Mouse (Mus musculus) midbrain, embryonic 16.5 days (tissue): ENCODE measurements around the gene Fhdc1. TPM values are rescaled to one million over a fixed set of nuclear protein-coding genes. Genes with fewer than 3 reads are reported as not detected.
A peak's percentile ranks its signal among the peaks of the same experiment; 100 is the strongest.

Experiments used
- ATAC-seq: fragments of 200-750 bp; cut with Nextera tagmentation; 2 replicates; pipeline ENCODE4 v1.8.0; 2017; ENCODE audit warnings: moderate TSS enrichment
- H3K27ac ChIP-seq: fragments of 300-500 bp; sonication (generic); 2 replicates; pipeline ENCODE4 v1.5.1; 2014; ENCODE audit warnings: mild to moderate bottlenecking, low read length, mixed read lengths
- H3K27me3 ChIP-seq: fragments of 300-500 bp; sonication (generic); 2 replicates; pipeline ENCODE4 v1.6.1; 2014; ENCODE audit warnings: low read depth, low read length, mixed read lengths; ENCODE audit not compliant: control insufficient read depth, insufficient read depth
- H3K36me3 ChIP-seq: fragments of 300-500 bp; sonication (generic); 2 replicates; pipeline ENCODE4 v1.6.1; 2014; ENCODE audit warnings: mild to moderate bottlenecking, low read length, moderate library complexity, mixed read lengths; ENCODE audit not compliant: control insufficient read depth, insufficient read depth
- H3K4me1 ChIP-seq: fragments of 300-500 bp; sonication (generic); 2 replicates; pipeline ENCODE4 v1.6.1; 2014; ENCODE audit warnings: mild to moderate bottlenecking, low read length, mixed read lengths; ENCODE audit not compliant: control insufficient read depth, insufficient read depth
- H3K4me2 ChIP-seq: fragments of 300-500 bp; sonication (generic); 2 replicates; pipeline ENCODE4 v1.6.1; 2014; ENCODE audit warnings: mild to moderate bottlenecking, low read length, mixed read lengths
- H3K4me3 ChIP-seq: fragments of 300-500 bp; sonication (generic); 2 replicates; pipeline ENCODE4 v1.5.1; 2014; ENCODE audit warnings: low read depth, mild to moderate bottlenecking, low read length, moderate library complexity, mixed read lengths
- H3K9ac ChIP-seq: fragments of 300-500 bp; sonication (generic); 2 replicates; pipeline ENCODE4 v1.6.1; 2014; ENCODE audit warnings: low read depth, low read length, mixed read lengths
- H3K9me3 ChIP-seq: fragments of 300-500 bp; sonication (generic); replicated peaks from 2 replicates; pipeline ENCODE4 v1.6.1; 2014; ENCODE audit warnings: mild to moderate bottlenecking, low read length, mixed read lengths; ENCODE audit not compliant: control insufficient read depth, poor library complexity, severe bottlenecking
- WGBS: fragments of 180-500 bp; shearing (Covaris S2); extraction: QIAGEN DNeasy Blood & Tissue Kit; methylation state at CpG from one replicate; pipeline ENCODE4 v1.1.7; 2014; 5-methylcytosine and 5-hydroxymethylcytosine counted together
- polyA plus RNA-seq: library from polyadenylated mRNA; unstranded; fragments of >200 nt; fragmentation: Nextera tagmentation; extraction: Ambion mirVana; gene quantifications from 2 replicates; pipeline ENCODE4 v1.2.1, GENCODE M21; 2015

Fhdc1 gene
- polyA plus RNA-seq, 1 experiment from 2014 or later: 3.5 TPM

DNA sequence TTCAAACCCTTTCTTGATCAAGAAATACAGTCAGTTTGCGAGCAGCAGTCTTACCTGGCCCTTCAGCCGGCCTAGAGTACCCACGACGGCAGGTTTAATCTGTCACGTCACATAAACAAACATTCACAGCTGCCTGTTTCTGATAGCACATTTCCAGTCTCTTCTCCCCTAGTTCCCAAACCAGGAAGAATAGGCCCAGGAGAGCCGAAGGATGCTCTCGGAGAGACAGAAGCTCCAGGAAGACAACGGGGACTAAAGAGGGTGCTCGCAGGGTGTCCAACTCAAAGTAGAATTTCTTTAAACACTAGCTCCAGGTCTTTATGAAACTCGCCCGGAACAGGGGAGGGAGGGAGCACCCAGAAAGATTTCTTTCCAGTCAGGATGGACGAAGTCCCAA lies 1.3 kb downstream of the Fhdc1 start:
- Histone ChIP-seq H3K36me3 (no peaks in the 10 kb centered on the region), H3K9ac (peak overlapping the region; percentile 86), H3K9me3 (no peaks in the 10 kb centered on the region), H3K27me3 (peaks cover 29% of the 10 kb centered on the region), H3K27ac (no peak overlapping the region), H3K4me2 (peak overlapping the region; percentile 94), H3K4me3 (peak overlapping the region; percentile 79), H3K4me1 (peaks cover 17% of the 10 kb centered on the region)
- 4% methylated on average over 12 of the region's 12 CpGs for WGBS
- ATAC-seq: no peak

DNA sequence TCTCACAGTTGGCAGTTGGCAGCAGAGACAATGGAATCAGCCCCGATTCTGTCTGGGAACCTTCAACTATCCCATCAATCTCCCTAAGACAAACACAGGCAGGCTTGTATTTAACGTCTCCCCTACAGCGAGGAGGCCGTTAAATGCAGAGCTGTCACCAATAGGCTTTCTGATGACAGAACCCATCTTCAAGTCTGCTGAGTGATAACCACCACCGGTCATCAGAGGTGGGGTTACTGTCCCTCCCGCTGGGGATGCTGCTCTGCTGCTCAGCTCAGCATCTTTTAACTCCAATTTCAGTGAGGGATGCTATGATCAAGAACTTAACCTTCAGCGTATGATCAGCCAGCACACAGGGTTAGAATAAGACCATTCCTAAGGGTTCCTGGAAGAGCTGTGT lies 2.0 kb downstream of the Fhdc1 start:
- Histone ChIP-seq H3K4me1 (peaks cover 20% of the 10 kb centered on the region), H3K4me2 (peak overlapping the region; percentile 94), H3K9ac (no peak overlapping the region), H3K27ac (no peak overlapping the region), H3K9me3 (no peaks in the 10 kb centered on the region), H3K4me3 (no peak overlapping the region; the same call in 1 of the 2 replicates), H3K27me3 (peaks cover 29% of the 10 kb centered on the region), H3K36me3 (no peaks in the 10 kb centered on the region)
- no peak for ATAC-seq
- WGBS: 10% methylated on average over 7 of the region's 7 CpGs

- ATAC-seq: no peak
- Histone ChIP-seq H3K27ac (no peak overlapping the region), H3K4me1 (peaks cover 23% of the 10 kb centered on the region), H3K9me3 (no peaks in the 10 kb centered on the region), H3K36me3 (no peaks in the 10 kb centered on the region), H3K27me3 (peaks cover 26% of the 10 kb centered on the region), H3K4me3 (no peak overlapping the region), H3K4me2 (no peak overlapping the region), H3K9ac (no peak overlapping the region)
- WGBS: 86% methylated on average over 1 of the region's 1 CpGs
Measured at GRCm38 (mm10) chr3:84477498-84477897, 2.7 kb downstream of the Fhdc1 start.

DNA sequence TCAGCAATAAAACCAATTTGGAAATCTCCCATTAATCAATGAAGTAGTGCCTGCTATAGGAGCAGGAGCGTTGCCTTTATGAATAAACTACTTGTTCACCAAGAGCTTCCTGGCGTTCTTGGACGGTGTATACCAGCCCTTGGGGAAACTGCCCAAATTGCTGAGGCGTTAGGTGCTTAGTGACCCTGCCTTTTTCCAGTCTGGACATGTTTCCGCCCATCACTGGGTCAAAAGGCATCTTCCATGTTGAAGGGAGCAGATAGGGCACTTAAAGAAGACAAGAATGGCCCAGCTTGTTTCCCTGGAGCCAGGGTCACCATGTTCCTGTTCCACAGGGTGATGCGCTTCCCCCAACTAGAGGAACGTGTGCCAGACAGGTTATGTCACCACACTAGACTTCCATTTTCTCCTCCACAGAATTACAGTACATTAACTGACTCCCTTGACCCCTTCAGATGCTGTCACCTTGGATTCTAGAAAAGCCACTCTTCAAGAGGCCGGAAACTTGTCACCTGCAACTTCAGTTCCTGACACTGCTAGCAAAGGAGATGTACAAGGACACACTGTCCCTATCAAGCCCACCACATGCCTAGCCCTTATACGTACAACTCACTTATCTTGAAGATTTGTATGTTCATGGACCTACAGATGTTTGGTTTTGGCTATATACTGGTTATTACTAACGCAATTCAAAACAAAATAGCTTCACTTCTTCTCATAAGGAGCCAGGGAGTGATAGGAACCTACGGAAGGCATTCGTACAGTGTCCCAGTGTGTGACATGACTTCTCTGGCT lies 5.1 kb downstream of the Fhdc1 start:
- Histone ChIP-seq H3K9me3 (no peaks in the 10 kb centered on the region), H3K36me3 (no peaks in the 10 kb centered on the region), H3K27ac (no peak overlapping the region), H3K4me1 (peaks cover 20% of the 10 kb centered on the region), H3K9ac (no peak overlapping the region), H3K27me3 (peaks cover 16% of the 10 kb centered on the region), H3K4me3 (no peak overlapping the region), H3K4me2 (no peak overlapping the region)
- 92% methylated on average over 12 of the region's 12 CpGs for WGBS
- ATAC-seq: no peak

GRCm38 (mm10) chr3:84474398-84474797 lies 5.8 kb downstream of the Fhdc1 start:
- H3K27me3 ChIP-seq: peaks cover 16% of the 10 kb centered on the region
- WGBS: 90% methylated on average over 6 of the region's 6 CpGs
- no peak for ATAC-seq

DNA sequence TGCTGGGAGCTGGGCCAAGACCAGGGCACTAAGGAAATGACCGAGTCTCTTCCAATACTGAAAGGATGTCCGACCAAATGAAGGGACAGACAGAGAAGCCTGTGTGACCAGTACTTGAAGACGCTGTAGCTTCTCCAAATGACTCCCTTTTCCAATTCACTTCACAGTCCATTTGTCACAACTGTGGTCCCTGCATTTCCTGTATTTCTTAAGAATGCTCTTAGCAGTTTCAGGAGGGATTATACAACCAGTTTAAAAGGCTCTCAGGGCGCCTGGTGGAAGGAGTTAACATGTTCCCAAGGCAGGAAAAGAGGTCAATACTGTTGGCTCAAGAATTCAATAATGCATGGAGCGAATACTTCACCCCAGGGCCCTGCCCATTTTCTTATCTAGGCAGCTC lies 7.3 kb downstream of the Fhdc1 start:
- 0 out of 2 replicates have a peak, but pooled peaks cover 2% of the 10 kb centered on the region for H3K36me3 ChIP-seq
- H3K27me3 ChIP-seq: peaks cover 10% of the 10 kb centered on the region
- H3K4me3 ChIP-seq: no peak overlapping the region
- no peak overlapping the region for H3K4me2 ChIP-seq
- ATAC-seq: no peak
- H3K9me3 ChIP-seq: no peaks in the 10 kb centered on the region
- peaks cover 6% of the 10 kb centered on the region; the same call in 1 of the 2 replicates for H3K4me1 ChIP-seq
- H3K27ac ChIP-seq: no peak overlapping the region
- 66% methylated on average over 5 of the region's 5 CpGs for WGBS
- H3K9ac ChIP-seq: no peak overlapping the region

More at GRCm38 (mm10) chr3:84474398-84474797, 5.8 kb downstream of the Fhdc1 start:
- no peak overlapping the region for H3K27ac ChIP-seq
- H3K9ac ChIP-seq: no peak overlapping the region
- peaks cover 18% of the 10 kb centered on the region for H3K4me1 ChIP-seq
- H3K4me2 ChIP-seq: no peak overlapping the region
- no peaks in the 10 kb centered on the region for H3K9me3 ChIP-seq
- no peak overlapping the region for H3K4me3 ChIP-seq
- H3K36me3 ChIP-seq: 0 out of 2 replicates have a peak, but pooled peaks cover 2% of the 10 kb centered on the region

DNA sequence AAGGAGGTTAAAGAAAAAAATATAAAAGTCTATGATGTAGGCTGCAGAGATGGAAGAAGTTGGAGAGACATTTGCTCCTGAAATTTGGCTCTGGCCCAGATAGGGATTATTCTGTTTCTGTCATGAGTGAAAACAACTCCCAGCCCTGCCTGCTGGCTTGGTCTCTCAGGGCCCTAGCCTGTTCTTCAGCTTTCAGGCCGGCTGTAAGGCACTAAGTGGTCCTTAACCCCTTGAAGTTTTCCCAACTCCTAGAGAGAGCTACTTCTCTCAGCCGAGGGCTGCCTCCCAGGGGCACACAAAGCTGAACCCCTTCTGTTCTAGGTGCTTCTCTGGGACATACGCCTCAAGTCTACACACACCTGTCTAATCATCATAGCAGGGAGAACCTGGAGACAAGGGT lies 7.7 kb downstream of the Fhdc1 start:
- H3K36me3 ChIP-seq: 0 out of 2 replicates have a peak, but pooled peaks cover 2% of the 10 kb centered on the region
- H3K27ac ChIP-seq: no peak overlapping the region
- H3K27me3 ChIP-seq: peaks cover 5% of the 10 kb centered on the region
- 50% methylated on average over 3 of the region's 3 CpGs for WGBS
- 0 out of 2 replicates have a peak, but pooled peaks have one; percentile 34 for ATAC-seq
- no peaks in the 10 kb centered on the region for H3K9me3 ChIP-seq
- no peak overlapping the region for H3K9ac ChIP-seq
- H3K4me2 ChIP-seq: no peak overlapping the region
- H3K4me1 ChIP-seq: peaks cover 6% of the 10 kb centered on the region; the same call in 1 of the 2 replicates
- no peak overlapping the region for H3K4me3 ChIP-seq

DNA sequence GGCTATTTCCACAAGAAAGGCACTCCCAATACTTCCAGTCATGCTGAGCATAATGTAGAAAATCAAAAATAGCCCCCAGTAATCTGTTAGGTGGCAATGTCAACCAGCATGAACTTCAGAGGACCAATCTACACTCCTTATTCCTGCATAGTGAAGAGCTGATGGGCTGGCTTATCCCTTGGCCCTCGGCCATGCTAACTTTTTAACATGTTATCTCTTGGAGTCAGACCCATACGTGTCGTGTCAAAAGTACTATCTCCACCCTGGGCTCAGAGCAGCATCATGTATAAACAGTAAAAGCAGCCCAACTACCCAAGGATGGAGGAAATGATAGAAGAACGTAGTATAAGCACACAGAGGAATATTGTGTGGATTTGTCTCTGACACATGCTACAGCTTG lies 9.1 kb downstream of the Fhdc1 start:
- no peak overlapping the region for H3K4me3 ChIP-seq
- no peak for ATAC-seq
- no peak overlapping the region for H3K4me2 ChIP-seq
- H3K27me3 ChIP-seq: no peaks in the 10 kb centered on the region; the same call in 1 of the 2 replicates
- no peak overlapping the region for H3K27ac ChIP-seq
- H3K9me3 ChIP-seq: no peaks in the 10 kb centered on the region
- no peak overlapping the region for H3K9ac ChIP-seq
- H3K4me1 ChIP-seq: peaks cover 6% of the 10 kb centered on the region; the same call in 1 of the 2 replicates
- 89% methylated on average over 4 of the region's 4 CpGs for WGBS
- 0 out of 2 replicates have a peak, but pooled peaks cover 2% of the 10 kb centered on the region for H3K36me3 ChIP-seq

GRCm38 (mm10) chr3:84468111-84468453 lies 12.1 kb downstream of the Fhdc1 start:
- no peaks in the 10 kb centered on the region for H3K27me3 ChIP-seq
- no peak overlapping the region for H3K9ac ChIP-seq
- no peaks in the 10 kb centered on the region for H3K9me3 ChIP-seq
- ATAC-seq: no peak
- H3K4me3 ChIP-seq: no peak overlapping the region
- WGBS: 21% methylated on average over 4 of the region's 4 CpGs
- no peak overlapping the region for H3K27ac ChIP-seq
- 0 out of 2 replicates have a peak, but pooled peaks cover 2% of the 10 kb centered on the region for H3K36me3 ChIP-seq
- H3K4me2 ChIP-seq: no peak overlapping the region
- peaks cover 2% of the 10 kb centered on the region; the same call in 1 of the 2 replicates for H3K4me1 ChIP-seq
